Mouse (Mus musculus): ENCODE measurements around the gene Arfgap2.
"Not testable (repeated sequence)": the region's sequence is repeated elsewhere in the genome, so short reads cannot be mapped to it uniquely, and the experiment has no call there.

The Arfgap2 gene
- long read RNA-seq, experiment 1, transcript Arfgap2-202 (16 exons, 3,068 nt), result major isoform, 47 of 62 reads
- long read RNA-seq, experiment 1, partial matches to known transcripts, result 8 of 62 reads
- long read RNA-seq, experiment 1, other reads (novel, unspliced or antisense), result 7 of 62 reads
- long read RNA-seq, experiment 2, transcript Arfgap2-202 (16 exons, 3,068 nt), result major isoform, 74 of 87 reads
- long read RNA-seq, experiment 2, partial matches to known transcripts, result 6 of 87 reads
- long read RNA-seq, experiment 2, other reads (novel, unspliced or antisense), result 4 of 87 reads

DNA sequence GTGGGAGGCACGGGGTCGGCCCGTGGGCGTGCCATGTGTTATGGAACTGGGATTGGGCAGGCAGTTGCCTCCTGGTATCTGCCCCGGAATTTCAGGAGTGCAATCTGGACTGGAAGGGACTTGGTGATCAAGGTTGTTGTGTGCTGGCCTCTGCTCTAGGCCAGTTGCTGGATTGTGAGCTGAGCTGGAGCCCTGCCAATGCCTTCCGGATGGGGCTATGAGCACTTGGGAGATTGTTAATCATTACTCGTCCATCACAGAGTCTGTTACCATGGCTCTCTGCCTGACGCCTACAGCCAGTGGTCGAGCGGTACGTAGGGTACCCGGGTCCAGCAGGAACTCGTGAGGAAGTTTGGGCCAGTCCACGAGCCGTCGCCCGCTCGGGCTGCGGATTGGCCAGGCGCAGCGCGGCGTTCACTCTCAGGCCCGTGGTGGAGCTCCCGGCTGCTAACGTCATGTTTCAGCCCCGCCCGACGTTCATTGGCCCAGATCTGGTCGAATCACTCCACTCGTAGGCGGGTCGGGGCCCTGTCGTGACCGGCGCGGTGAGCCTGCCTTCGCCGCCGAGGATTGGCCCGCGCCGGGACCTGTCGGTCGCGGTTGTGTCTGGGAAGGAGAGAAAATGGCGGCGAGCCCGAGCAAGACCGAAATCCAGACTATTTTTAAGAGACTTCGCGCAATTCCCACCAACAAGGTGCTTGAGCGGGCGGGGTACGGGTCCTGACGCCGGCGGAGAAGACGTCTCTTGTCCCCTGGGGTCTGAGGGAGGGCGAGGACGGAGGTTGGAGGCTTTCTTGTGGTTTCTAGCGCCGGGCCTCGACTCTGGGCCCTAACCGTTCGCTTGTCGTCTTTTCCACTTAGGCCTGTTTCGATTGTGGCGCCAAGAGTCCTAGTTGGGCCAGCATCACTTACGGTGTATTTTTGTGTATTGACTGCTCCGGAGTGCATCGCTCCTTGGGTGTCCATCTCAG lies at the start of gene Arfgap2:
Arfgap2 (plus strand) TSS at position 264 of the 971 bp plus-strand sequence.
- intact Hi-C loops (cut with DNase I), result no loop called here

DNA sequence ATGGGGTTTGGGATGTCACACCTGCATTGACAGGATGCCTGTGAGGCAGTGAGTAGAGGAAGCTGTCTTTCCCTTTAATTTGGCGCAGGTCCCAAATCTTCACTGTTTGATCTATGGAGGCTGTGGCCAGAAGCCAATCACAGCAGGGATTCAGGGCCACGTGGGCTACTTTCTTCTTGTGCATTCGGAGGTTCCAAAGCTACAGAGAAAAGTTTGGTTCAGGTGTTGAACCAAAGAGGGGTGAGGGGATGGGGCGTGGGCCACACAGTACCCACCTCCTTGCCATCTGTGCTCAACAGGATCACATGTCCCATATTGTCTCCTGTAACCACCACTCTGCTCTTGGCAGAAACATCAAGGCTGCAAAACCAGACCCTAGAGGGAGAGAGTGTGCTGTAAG lies 47.7 kb upstream of the Arfgap2 start:
- intact Hi-C loops (cut with DNase I), result no loop called here

DNA sequence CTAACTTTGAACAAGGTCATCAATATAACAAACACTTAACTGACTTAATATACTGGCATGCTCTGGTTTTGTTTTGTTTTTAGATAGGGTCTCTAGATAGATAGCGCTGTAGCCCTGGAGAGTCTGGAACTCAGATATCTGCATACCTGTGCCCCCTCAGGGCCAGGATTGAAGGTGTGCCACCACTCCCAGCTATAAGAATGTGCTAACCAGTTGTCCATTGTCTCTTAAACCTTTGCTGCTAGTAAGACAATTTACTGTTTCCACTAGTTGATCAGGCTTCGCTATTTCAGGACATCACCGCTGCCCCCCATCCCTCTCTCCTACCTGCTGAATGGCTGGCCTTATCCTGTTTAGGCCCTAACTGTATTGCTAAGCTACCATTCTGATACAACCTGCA lies 44.3 kb upstream of the Arfgap2 start:
- intact Hi-C loops (cut with DNase I), result loop anchor here (5.0 kb wide), 1 partner anchor 103 kb away; the partner anchor contains the start of gene Mybpc3

DNA sequence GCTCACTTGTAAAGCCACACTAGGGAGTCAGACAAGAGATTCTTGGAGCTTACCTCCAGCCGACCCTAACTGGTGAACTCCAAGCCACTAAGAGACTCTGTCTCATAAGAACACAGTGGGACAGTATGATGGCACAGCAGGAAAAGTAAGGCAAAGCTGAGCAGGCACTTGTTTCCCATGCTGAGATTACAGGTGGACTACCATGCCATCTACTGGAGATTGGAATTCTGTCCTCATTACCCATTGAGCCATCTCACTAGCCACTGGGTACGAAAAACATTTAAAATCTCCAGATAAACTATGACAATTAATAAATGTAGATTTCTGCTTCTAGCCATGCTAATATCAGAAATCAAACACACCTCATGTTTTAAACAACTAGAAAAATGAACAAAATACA lies 41.2 kb upstream of the Arfgap2 start:
- intact Hi-C loops (cut with DNase I), result loop anchor here (5.0 kb wide), 1 partner anchor 106 kb away; the partner anchor contains the start of gene Mybpc3

DNA sequence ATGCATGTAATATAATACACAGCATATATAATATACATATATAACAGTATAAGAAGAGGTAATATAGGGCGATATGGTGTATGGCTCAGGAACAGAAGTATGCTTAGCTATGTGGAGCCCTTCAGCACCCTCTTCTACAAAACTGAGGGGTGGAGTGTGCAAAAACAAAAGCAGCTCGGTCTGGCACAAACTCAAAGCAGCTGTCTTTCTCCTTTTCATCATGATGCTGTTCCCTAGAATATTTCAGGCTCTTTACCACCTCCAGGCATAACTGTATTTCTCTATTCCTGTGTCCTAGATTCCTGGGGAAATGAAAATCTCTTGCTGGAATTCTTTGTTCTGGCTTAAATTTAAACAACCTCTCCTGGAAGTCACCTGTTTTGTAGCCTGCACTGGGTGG lies 35.0 kb upstream of the Arfgap2 start:
- intact Hi-C loops (cut with DNase I), result no loop called here

DNA sequence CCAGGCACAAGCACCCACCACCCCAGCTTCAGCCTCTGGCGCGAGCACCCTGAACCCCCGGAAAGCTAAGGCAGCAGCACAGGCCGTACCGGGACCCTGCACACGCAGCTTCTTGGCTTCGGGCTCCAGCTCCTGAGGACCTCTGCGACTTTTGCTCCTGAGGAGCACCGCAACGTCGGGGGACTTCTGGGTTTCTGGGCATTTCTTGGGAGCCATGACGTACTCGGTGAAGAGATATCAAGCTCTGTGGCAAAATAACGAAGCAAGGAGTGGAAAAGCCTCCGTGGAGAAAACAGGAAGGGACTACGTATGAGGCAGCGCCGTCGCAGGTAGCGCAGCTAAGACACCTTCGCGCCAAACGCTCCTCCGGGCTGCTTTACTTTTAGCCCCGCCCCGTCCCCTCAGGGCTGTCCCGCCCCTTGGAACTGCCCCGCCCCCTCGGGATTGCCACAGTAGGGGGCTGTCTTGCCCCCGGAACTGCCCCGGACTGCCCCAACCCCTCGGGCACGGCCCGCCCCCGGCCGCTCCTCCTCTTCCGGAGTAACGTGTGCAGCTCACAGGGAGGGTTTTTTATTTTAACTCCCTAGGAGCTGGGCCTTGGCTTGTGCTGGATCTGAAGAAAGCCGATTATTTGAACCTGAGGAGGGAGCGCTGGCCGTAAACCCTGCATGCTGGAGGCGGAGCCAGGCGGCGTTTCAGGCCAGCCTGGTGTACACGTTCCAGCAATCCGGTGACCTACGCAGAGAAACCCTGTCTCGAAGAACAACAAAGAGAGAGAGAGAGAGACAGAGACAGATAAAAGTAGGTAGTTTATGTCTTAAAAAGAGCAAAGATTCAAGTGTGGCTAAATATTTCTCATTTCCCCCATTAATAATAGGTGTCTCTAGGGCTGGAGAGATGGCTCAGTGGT lies 27.9 kb upstream of the Arfgap2 start, which contains the start of gene Ddb2:
Ddb2 (minus strand) TSS at position 382 of the 910 bp plus-strand sequence.
- intact Hi-C loops (cut with DNase I), result no loop called here

DNA sequence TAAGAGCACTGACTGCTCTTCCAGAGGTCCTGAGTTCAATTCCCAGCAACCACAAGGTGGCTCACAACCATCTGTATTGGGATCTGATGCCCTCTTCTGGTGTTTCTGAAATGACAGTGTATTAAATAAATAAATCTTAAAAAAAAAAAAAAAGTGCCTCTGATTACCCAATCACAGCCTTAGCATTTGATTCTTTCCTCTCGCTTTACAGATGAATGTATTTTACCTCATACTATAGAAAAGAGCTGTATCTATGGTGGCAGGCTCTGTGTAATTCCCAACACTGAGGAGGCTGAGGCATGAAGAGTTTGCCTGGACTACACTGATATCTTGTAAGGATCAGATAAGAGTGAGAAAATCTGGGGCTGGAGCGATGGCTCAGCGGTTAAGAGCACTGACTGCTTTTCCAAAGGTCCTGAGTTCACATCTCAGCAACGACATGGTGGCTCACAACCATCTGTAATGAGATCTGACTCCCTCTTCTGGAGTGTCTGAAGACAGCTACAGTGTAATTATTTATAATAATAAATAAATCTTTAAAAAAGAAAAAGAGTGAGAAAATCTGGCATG lies 27.2 kb upstream of the Arfgap2 start:
- intact Hi-C loops (cut with DNase I), result not testable (repeated sequence)

DNA sequence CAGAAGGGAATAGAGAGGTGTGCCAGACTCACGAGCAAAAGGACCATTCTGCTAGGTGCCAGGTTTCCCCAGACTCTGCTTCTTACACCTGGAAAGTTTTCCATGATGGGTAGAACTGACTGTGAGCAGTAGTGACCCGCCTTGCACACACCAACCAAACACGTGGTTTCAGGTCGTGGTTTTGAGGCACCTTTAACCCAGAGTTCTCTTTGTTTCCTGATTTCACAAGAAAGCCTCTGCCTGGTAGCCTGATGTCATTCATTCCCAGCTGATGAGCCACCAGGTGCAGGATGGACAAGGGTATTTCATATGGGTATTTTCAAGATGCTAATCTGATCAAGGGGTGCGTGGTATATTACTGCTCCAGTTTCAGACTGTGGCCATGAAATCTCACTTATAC lies 22.2 kb upstream of the Arfgap2 start:
- intact Hi-C loops (cut with DNase I), result no loop called here

DNA sequence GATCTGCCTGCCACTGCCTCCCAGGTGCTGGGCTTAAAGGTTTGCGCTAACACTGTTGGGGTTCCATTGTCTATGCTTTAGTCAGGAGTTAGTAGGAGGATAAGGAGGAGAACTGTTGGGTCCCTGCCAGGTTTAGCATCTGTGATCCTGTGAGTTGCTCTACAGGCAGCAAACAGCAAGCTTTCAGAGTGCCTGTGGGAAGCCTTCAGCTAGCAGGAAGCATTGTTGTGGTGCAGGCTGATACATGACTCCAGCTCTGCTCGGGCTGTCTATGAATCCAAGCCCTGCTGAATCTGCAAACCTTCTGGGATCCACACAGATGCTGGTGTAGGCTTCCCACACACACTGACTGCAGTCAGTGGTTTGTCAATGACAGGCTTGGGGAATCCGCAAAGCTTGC lies 21.4 kb upstream of the Arfgap2 start:
- intact Hi-C loops (cut with DNase I), result no loop called here

DNA sequence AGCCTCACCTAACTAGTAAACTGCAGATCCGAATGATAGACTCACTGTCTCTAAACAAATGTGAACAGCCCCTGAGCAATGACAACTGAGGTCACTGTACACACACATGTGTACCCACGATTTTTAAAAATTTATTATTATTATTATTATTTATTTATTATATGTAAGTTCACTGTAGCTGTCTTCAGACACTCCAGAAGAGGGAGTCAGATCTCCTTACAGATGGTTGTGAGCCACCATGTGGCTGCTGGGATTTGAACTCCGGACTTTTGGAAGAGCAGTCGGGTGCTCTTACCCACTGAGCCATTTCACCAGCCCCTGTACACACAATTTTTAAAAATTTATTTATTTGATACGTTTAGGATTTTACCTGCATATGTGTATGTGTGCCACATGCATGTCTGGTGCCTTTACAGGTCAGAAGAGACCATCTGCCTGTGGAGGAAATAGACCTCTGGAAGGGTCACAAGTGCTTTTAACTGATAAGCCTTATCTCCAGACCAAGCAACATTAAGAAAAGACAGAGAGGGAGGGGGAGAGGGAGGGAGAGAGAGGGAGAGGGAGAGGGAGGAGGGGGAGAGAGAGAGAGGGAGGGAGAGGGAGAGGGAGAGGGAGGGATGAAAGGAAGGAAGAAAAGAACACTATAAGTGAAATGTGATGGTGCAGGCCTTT lies 20.1 kb upstream of the Arfgap2 start:
- intact Hi-C loops (cut with DNase I), result no loop called here

DNA sequence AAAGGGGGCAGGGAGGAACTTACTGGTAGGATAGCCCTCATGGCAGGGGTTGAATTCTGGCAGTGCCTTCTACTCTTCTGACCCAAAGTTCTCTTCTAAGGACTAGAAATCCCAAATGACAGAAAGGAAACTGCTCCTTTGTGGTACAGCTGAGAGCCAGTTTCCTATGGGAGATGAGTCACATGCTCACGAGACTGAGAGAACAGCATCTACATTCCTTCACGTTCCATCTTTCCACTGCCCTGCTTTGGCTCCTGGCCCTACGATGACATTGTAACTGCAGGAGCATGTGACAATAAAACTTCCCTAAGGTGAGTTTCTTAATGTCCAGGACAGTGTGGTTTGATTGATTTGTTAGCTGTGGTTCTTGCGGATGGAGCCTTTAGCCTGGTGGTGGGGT lies 16.4 kb upstream of the Arfgap2 start:
- intact Hi-C loops (cut with DNase I), result no loop called here

DNA sequence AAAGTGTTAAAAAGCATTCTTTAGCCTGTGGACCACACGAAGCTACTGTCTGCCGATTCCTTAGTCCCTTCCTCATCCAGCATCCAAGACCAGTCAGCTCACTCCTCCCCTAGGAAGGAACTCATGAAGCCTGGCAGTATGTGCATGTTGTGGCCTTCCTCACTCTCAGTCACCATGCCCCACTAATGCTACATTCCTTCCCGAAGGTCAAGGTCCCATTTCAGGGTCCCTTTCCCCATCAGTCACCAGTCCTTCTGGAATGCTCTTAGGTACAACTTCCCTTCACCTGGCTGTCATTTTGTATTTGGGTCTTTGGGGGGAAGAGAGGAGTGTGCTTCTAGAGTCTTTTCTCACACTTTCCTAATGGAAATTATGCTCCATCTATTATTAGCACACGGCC lies 12.8 kb upstream of the Arfgap2 start:
- intact Hi-C loops (cut with DNase I), result no loop called here

DNA sequence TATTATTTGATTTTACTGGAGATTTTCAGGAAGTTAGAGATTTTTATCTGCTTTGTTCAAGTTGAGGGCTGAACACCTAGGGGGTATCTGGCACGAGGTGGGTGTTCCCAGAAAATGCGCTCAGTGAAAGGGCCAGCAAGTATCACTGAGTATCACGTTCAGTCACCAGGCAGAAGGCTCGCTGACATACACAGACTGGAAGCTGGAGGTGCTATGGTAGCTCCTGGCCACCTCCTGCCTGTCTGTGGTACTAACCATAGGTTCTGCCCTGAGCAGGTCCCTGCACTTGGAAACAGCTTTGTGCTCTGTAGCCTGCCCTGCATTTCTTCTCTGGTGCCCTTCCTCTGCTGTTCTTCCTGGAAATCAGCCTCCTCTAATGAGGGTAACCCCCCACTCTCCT lies 12.3 kb upstream of the Arfgap2 start:
- intact Hi-C loops (cut with DNase I), result no loop called here

DNA sequence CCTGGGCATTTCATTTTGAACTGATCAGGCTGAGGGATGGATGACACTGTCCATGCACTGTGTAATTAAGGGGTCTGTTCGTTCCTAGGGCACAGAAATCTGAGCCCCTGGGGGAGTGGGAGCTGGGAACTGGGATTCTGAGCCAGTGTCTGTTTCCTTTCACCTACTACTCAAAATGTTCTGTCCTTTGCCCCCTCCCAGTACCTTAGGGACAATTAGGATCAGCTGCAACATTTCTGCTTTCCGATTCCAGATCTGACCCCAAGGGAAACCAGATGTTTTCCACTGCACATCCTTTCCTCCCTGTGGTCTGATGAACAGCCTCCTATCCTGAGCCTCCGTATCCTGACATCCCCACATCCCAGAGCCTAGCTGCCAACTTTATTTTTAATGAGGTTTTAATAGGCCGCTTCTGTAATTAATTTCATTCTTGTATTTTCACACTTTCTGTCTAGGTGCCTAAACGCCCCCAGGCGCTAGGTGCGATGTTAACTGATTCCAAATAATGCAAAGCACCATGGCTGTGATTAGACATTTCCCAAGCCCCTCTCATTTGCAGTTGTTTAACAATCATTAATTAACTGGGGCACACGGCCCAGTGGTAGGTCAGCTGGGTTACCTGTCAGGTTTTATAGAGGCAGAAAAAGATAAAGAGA lies 9.9 kb upstream of the Arfgap2 start:
- intact Hi-C loops (cut with DNase I), result no loop called here

DNA sequence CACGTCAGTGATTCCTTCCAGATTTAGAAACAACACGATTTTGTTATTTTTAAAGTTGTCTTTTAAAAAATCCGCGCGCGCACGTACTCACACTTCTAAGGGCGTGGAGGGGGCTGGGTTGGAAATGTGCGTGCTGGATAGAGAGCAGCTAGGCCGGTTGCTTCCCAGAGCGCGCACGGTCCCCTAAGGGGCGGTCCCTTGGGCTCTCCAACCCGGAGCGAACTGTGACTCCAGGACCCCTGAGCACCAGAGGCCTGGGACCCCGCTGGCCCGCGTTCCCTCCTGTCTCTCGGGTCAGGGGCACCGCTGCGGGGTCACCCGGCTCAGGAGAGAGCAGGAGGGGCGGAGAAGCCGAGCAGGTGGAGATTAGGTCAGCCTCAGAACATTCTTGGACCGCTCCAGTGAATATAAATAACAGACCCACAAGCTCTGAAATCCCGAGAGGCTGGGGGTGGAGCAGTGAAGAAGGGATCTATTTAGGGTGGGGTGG lies 9.1 kb upstream of the Arfgap2 start, which contains the start of gene Pacsin3:
Pacsin3 (plus strand) TSS at position 294 of the 490 bp plus-strand sequence.
- intact Hi-C loops (cut with DNase I), result no loop called here

DNA sequence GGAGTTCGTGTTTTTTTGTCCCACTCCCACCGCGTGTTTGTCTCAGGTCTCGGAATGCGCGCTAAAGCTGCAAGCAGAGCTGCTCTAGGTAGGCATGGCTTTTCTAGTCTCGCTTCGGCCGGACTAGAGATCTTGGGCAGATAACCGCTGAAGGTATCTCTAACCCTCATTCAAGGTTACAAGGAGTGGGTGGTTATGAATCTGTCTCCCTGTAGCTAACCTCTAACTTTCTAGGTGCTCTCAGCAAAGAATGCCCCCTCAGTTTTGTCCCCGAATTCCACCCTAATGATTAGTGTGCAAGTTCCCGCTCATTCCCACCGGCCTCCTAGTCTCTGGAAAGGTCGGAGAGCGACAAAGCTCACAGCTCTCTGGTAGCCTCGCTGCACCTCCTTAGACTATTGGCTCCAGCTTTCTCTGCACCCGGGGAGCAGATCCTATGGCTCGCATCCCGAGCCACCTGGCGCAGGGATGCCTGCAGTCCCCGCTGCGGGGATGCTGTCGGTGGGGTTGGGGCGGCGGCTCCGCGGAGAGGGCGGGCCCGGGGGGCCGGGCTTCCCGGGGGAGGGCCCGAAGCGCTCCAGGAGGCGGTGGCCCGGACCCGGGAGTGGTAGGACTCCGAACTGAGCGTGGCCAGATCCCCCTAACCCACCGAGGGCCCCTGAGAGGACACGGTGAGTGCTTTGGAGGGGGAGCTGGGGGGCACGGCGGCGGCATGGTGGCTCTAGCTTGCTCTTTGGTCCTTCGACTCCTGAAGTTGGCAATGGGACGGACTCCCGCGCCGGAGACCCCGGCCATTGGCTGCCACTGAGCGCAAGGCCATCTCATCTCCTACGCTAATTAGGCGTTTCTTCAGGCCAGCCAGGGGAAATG lies 8.3 kb upstream of the Arfgap2 start:
- intact Hi-C loops (cut with DNase I), result no loop called here

DNA sequence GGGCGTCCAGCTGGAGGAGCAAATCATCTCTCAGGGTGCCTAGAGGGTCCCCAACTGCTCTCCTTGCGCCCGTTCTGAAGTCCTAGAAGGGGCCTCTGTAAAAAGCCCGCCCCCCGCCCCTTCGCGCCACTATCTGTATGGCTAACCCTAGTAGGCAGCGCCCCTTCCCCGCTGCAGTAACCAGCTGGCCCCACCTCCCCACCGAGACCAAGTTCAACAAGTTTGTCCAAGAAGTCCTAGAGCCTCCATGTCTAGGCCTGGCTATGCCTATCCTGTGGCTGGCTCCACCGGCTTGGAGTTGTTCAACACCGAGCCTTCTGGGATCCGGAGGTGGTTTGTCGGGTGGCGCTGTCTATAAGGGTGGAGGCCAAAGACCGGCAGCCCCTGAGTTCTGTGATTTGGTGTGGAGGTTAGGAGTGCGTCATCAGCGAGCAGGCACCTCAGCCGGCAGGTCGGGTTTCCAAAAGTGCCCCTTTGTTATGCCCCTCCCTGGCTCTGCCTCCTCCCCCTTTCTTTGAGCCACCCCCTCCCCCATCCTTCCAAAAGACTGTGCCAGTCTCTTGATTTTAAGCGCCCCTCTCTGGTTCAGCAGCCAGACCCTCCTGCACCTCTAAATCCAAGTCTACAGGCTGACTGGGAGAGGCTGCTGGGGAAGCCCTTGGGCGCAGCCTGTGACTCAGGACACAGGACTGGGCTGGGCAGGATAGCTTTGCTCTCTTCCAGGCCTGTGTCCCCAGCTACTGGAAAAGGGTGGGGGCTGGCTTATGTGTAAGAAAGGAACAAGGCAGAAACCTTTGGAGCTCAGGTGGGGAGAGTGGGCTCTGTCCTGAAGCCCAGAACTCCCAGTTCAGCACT lies 7.4 kb upstream of the Arfgap2 start:
- intact Hi-C loops (cut with DNase I), result no loop called here

DNA sequence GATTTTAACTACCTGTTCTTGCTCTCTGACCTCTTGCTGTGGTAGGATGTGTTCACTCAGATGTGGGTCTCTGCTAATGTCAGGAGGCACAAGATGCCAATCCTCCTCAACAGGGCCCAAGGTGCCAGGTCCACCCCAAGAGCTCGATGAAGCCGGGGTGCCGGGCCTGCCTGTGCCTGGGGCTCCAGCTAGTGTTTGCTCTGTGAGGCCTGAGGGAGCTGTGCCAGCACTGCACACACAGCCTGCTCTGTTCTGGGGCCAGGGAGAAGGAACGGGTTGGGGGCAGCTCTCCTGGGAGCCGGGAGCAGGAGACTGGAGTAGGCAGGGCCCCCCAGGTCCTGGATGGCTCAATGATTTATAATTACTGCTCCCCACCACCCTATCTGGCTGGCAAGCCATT lies 6.7 kb upstream of the Arfgap2 start:
- intact Hi-C loops (cut with DNase I), result no loop called here

All from adrenal gland (tissue).